Mouse (Mus musculus) kidney, adult 2 months (tissue): Measurements from ENCODE around the gene Cntnap4.

ENCODE experiments used
- CTCF ChIP-seq: fragments of 200-500 bp; conservative IDR thresholded peaks from 2 replicates; pipeline ENCODE4 v1.5.1; 2011; ENCODE audit warnings: low read depth, mild to moderate bottlenecking, control low read depth, low read length, moderate library complexity, mixed read lengths; ENCODE audit not compliant: insufficient read depth, insufficient read length
- POLR2A ChIP-seq: fragments of 200-500 bp; IDR thresholded peaks from one replicate; pipeline ENCODE4 v1.6.1; 2011; ENCODE audit warnings: low read depth, low read length, control low read depth

DNA sequence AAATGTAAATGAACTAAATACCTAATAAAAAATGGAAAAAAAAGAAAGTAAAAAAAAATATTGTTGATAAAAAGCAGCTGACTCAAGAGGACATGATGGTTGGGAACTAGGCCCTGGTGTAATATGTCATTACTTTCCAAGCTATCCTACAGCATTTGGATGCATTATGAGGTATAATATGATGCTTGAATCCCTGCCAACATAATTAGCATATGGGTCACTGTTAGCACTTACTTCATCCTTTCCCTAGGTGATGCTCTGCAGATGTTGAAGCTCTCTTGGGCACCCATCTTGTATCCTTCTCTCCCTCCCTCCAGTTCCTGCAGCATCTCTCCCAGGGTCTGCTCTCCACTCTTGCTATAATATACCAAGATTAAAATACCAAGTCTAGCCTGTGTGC is 341.6 kb downstream of the Cntnap4 start:
- no peak for TF ChIP-seq CTCF
- no peak for TF ChIP-seq POLR2A
